Mouse (Mus musculus): ENCODE measurements around the gene Htra2.
A peak's percentile ranks its signal among the peaks of the same experiment; 100 is the strongest.

- TF ChIP-seq CTCF (IDR thresholded peaks at IDR 0.05; ENCODE audit: borderline replicate concordance, insufficient read depth, low read length) (no peak), POLR2A (IDR thresholded peaks at IDR 0.05; ENCODE audit: low read depth, low read length) (peak; percentile 30; the same call in 1 of the 2 replicates)
Measured at GRCm38 (mm10) chr6:83084477-83084876, 29.4 kb upstream of the Htra2 start.

Data from embryonic fibroblast, embryonic 13.5 days (primary cell).